Mouse (Mus musculus) forebrain, embryonic 12.5 days (tissue): ENCODE measurements around the gene Pilrb2. TPM values are rescaled to one million over a fixed set of nuclear protein-coding genes. Genes with fewer than 3 reads are reported as not detected.
"Not testable (repeated sequence)": the region's sequence is repeated elsewhere in the genome, so short reads cannot be mapped to it uniquely, and the experiment has no call there.

Experiments
- ATAC-seq: fragments of 200-750 bp; cut with Nextera tagmentation; 2 replicates; pipeline ENCODE4 v1.8.0; 2017; ENCODE audit warnings: moderate TSS enrichment; ENCODE audit not compliant: low FRiP score
- H3K27ac ChIP-seq: fragments of 300-500 bp; sonication (generic); 2 replicates; pipeline ENCODE4 v1.5.1; 2016; ENCODE audit warnings: mild to moderate bottlenecking
- H3K27me3 ChIP-seq: fragments of 300-500 bp; sonication (generic); 2 replicates; pipeline ENCODE4 v1.6.1; 2016; ENCODE audit warnings: mild to moderate bottlenecking
- H3K36me3 ChIP-seq: fragments of 300-500 bp; sonication (generic); replicated peaks from 2 replicates; pipeline ENCODE4 v1.6.1; 2016; ENCODE audit warnings: mild to moderate bottlenecking
- H3K4me1 ChIP-seq: fragments of 300-500 bp; sonication (generic); 2 replicates; pipeline ENCODE4 v1.6.1; 2016
- H3K4me2 ChIP-seq: fragments of 300-500 bp; sonication (generic); 2 replicates; pipeline ENCODE4 v1.6.1; 2016; ENCODE audit warnings: mild to moderate bottlenecking, moderate library complexity
- H3K4me3 ChIP-seq: fragments of 300-500 bp; sonication (generic); replicated peaks from 2 replicates; pipeline ENCODE4 v1.5.1; 2016; ENCODE audit warnings: mild to moderate bottlenecking
- H3K9ac ChIP-seq: fragments of 300-500 bp; sonication (generic); 2 replicates; pipeline ENCODE4 v1.6.1; 2016; ENCODE audit warnings: mild to moderate bottlenecking
- H3K9me3 ChIP-seq: fragments of 300-500 bp; sonication (generic); 2 replicates; pipeline ENCODE4 v1.6.1; 2016
- WGBS: fragments of 180-500 bp; shearing (Covaris S2); methylation state at CpG from one replicate; pipeline ENCODE4 v1.1.7; 2016; 5-methylcytosine and 5-hydroxymethylcytosine counted together
- polyA plus RNA-seq: library from polyadenylated mRNA; unstranded; fragments of >200 nt; fragmentation: Nextera tagmentation; extraction: Ambion mirVana; gene quantifications from 2 replicates; pipeline ENCODE4 v1.2.1, GENCODE M21; 2016

The Pilrb2 gene
- polyA plus RNA-seq, 1 experiment from 2014 or later: not detected

DNA sequence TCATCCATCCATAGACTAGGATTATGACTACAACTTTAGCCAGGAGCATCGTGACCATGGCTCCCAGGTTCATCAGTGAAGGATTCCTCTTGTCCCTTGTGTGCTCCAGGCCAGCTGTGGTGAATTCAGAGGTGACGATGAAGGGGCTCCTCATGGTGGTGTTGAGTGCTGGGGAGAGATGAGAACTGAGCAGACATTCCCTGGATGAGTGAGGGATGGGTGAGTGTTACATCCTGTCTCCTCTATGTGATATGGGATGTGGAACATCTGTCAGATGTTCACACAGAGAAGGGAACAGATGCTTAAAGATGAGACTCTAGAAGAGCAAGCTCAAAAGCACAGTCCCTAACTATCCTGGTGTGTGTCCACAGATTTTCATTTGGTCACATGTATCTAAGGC is 3.0 kb downstream of the Pilrb2 start:
- H3K36me3 ChIP-seq, H3K4me3 ChIP-seq, H3K9me3 ChIP-seq, H3K27me3 ChIP-seq, H3K9ac ChIP-seq, ATAC-seq, H3K4me1 ChIP-seq, H3K27ac ChIP-seq, H3K4me2 ChIP-seq: not testable (repeated sequence)
- WGBS: 72% methylated on average over 2 of the region's 2 CpGs

DNA sequence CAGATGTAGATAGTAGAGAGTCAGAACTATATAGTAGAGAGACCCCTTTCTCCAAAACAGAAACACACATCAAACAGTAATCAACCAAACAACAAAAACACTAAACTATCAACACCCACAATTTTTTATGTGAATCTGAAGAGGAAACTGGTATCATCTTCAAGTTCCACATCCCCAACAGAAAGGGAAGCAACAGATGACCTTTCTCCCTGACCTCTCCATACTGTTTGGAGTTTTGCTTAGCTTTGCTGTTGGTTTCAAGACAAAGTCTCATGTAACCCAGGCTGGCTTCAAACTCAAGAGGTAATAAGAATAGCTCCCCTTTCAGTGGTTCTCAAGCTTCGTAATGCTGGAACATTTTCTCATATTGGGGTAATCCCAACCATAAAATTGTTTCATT is 7.6 kb downstream of the Pilrb2 start:
- not testable (repeated sequence) for H3K27me3 ChIP-seq, H3K27ac ChIP-seq, H3K36me3 ChIP-seq, H3K9me3 ChIP-seq, H3K4me2 ChIP-seq, ATAC-seq, H3K9ac ChIP-seq, H3K4me1 ChIP-seq, H3K4me3 ChIP-seq
- 91% methylated on average over 1 of the region's 1 CpGs for WGBS

DNA sequence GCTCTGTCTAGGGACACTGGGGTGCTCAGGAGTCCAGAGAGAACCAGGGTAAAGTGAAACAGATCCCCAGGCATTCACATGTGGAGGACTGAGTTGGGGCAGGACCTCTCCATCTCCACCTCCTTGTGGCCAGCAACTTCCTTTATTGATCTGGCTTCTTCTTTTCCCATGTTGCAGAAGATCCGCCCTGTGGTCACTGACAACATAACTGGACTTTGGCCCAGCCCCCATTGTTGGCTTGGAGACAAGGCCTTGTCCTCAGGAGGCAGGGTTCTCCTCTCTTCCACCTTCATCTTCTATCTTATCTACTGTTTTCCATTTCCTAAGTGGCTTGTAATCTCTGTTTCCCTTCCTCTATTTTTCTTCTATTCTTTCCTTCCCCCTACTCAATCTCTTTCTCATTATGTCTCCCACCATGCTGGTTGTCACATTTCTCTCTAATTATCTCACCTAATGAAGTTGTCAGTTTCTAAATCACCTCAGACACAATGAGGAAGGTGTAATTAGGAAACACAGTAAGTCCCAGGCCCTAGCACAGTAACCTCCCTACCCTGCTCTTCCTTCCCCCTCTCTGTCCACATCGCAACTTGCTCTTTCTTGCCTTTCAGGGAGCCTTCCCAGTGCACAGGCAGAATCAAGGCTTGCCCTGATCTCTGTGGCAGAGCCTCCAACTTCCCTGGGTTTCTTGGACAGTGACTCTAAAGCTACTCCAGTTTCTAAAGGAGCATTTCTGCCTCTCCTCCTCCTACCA is 13.5 kb downstream of the Pilrb2 start, which contains the start of gene Pilrb1:
Pilrb1 (minus strand) TSS at position 147 of the 751 bp plus-strand sequence.
- H3K4me3 ChIP-seq, ATAC-seq, H3K4me1 ChIP-seq, H3K4me2 ChIP-seq, H3K27ac ChIP-seq, H3K9me3 ChIP-seq, H3K36me3 ChIP-seq, H3K9ac ChIP-seq, H3K27me3 ChIP-seq: not testable (repeated sequence)
- WGBS: 95% methylated on average over 2 of the region's 2 CpGs

DNA sequence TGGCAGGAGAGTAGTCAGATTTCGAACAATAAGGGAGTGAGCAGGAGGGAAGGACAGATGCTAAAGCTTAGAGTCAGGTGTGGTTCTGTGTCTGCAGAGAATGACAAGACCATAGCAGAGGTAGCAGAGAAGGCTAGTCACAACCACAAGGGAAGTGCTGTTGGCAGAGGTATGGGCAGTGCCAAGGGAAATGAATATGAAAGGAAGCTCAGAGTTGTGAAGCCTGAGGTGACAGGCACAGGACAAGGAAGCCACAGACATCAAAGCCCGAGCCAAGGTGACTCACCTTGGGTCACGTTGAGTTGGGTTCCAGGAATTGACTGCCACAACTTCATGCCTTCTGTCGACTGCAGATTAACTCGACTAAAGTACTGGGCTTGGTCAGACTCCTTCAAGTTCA is 14.7 kb downstream of the Pilrb2 start:
- WGBS: 72% methylated on average over 5 of the region's 5 CpGs
- not testable (repeated sequence) for H3K9ac ChIP-seq, H3K27me3 ChIP-seq, H3K4me2 ChIP-seq, H3K9me3 ChIP-seq, ATAC-seq, H3K4me1 ChIP-seq, H3K27ac ChIP-seq, H3K4me3 ChIP-seq, H3K36me3 ChIP-seq

DNA sequence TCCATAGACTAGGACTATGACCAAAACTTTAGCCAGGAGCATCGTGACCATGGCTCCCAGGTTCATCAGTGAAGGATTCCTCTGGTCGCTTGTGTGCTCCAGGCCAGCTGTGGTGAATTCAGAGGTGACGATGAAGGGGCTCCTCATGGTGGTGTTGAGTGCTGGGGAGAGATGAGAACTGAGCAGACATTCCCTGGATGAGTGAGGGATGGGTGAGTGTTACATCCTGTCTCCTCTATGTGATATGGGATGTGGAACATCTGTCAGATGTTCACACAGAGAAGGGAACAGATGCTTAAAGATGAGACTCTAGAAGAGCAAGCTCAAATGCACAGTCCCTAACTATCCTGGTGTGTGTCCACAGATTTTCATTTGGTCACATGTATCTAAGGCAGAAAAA is 16.7 kb downstream of the Pilrb2 start:
- not testable (repeated sequence) for ATAC-seq, H3K36me3 ChIP-seq, H3K27ac ChIP-seq, H3K4me3 ChIP-seq, H3K4me1 ChIP-seq, H3K27me3 ChIP-seq, H3K4me2 ChIP-seq, H3K9me3 ChIP-seq, H3K9ac ChIP-seq
- 90% methylated on average over 3 of the region's 3 CpGs for WGBS

DNA sequence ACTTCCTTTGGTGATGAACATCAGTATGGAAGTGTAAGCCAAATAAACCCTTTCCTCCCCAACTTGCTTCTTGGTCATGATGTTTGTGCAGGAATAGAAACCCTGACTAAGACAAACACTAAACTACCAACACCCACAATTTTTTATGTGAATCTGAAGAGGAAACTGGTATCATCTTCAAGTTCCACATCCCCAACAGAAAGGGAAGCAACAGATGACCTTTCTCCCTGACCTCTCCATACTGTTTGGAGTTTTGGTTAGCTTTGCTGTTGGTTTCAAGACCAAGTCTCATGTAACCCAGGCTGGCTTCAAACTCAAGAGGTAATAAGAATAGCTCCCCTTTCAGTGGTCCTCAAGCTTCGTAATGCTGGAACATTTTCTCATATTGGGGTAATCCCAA is 21.3 kb downstream of the Pilrb2 start:
- 90% methylated on average over 1 of the region's 1 CpGs for WGBS
- H3K9ac ChIP-seq, H3K9me3 ChIP-seq, H3K27ac ChIP-seq, H3K4me1 ChIP-seq, ATAC-seq, H3K4me2 ChIP-seq, H3K36me3 ChIP-seq, H3K27me3 ChIP-seq, H3K4me3 ChIP-seq: not testable (repeated sequence)

DNA sequence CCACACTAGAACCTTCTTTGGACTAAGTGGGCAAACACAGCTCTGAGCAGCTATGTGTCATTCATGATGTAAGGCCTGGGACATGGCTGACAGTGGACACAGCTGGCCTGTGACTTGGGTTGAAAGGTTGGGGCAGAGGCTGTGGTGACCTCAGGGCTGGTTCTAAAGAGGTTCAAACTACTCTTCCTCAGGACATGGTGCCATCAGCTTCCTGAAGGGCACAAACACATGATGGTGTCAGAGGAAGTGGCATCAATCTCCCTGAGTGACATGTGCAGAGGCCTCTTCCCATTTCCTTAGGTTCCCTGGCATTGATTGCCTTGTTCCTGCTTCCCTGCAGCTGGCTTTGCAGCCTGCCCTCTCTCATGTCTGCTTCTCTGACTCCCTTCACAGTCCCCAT is 34.5 kb downstream of the Pilrb2 start:
- H3K4me3 ChIP-seq, H3K27me3 ChIP-seq, H3K27ac ChIP-seq, H3K36me3 ChIP-seq, H3K4me1 ChIP-seq, ATAC-seq, H3K4me2 ChIP-seq, H3K9me3 ChIP-seq, H3K9ac ChIP-seq: not testable (repeated sequence)

DNA sequence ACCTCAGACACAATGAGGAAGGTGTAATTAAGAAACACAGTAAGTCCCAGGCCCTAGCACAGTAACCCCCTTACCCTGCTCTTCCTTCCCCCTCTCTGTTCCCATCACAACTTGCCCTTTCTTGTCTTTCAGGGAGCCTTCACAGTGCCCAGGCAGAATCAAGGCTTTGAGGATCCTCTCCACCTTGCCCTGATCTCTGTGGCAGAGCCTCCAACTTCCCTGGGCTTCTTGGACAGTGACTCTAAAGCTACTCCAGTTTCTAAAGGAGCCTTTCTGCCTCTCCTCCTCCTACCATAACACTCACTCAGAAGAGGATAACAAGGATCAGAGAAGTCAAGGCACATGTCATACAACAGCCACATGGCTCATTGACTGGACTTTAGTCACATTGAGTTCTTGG is 35.0 kb downstream of the Pilrb2 start:
- no peaks in the 10 kb centered on the region for H3K4me1 ChIP-seq
- no peaks in the 10 kb centered on the region for H3K36me3 ChIP-seq
- H3K27me3 ChIP-seq: no peaks in the 10 kb centered on the region
- no peak for ATAC-seq
- no peaks in the 10 kb centered on the region for H3K9me3 ChIP-seq
- H3K4me3 ChIP-seq: no peak overlapping the region
- H3K9ac ChIP-seq: no peak overlapping the region
- H3K27ac ChIP-seq: no peak overlapping the region
- no peak overlapping the region for H3K4me2 ChIP-seq

DNA sequence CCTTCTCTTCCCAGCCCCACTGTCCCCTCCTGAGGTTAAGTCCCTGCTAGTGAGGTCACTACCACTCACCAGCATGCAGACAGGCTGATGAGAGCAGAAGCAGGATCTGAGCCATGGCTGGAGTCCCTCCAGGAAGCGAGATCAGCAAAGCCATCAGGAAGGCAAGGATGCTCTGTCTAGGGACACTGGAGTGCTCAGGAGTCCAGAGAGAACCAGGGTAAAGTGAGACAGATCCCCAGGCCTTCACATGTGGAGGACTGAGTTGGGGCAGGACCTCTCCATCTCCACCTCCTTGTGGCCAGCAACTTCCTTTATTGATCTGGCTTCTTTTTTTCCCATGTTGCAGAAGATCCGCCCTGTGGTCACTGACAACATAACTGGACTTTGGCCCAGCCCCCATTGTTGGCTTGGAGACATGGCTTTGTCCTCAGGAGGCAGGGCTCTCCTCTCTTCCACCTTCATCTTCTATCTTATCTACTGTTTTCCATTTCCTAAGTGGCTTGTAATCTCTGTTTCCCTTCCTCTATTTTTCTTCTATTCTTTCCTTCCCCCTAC is 35.6 kb downstream of the Pilrb2 start, which contains the start of gene Pilra:
Pilra (minus strand) TSS at position 316 of the 555 bp plus-strand sequence.
- H3K9me3 ChIP-seq, H3K27me3 ChIP-seq, H3K36me3 ChIP-seq, H3K4me3 ChIP-seq, ATAC-seq, H3K4me1 ChIP-seq, H3K4me2 ChIP-seq, H3K27ac ChIP-seq, H3K9ac ChIP-seq: not testable (repeated sequence)
- 66% methylated on average over 2 of the region's 2 CpGs for WGBS

DNA sequence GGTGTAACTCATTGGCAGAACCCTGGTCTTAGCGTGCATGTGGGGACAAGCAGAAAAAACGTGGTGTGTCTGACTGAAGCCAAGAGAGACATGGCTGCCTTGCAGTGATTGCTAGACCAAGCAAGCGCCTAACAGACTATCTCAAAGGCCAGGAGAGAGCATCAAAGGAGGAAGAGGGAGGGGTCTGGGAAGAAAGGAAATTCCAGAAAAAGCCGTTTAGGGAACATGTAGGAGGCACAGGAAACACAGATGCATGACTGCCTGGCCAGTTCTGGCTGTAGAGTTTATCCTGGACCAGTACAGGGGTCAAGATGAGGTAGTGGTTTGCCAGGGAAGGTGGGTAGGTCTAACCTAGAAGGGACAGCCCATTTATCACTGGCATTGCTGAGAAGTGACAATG is 38.1 kb downstream of the Pilrb2 start:
- no peak overlapping the region for H3K4me2 ChIP-seq
- WGBS: 58% methylated on average over 4 of the region's 4 CpGs
- H3K27me3 ChIP-seq: no peaks in the 10 kb centered on the region

DNA sequence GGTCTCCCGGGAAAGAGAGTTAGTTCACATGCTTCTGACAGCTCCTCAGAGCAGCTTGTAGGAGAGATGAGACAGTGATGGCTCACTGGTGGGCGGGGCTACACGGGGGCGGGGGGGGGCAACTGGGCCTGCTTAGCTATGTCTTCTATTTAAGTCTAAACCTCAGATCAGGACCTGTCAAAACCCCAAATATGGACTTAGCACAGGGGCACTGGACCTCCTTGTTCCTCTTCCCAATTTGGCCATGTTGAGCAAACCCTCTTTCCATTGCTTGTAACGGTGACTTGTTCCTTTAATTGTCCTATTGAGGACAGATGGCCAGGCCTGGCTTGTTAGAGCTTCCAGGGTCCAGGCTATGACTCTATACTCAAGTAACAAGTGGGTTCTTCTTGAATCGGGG is 40.1 kb downstream of the Pilrb2 start:
- H3K4me3 ChIP-seq: no peak overlapping the region
- 77% methylated on average over 4 of the region's 6 CpGs for WGBS
- no peaks in the 10 kb centered on the region for H3K9me3 ChIP-seq
- no peak overlapping the region for H3K27ac ChIP-seq
- ATAC-seq: no peak
- no peak overlapping the region for H3K9ac ChIP-seq
- no peaks in the 10 kb centered on the region for H3K27me3 ChIP-seq
- no peak overlapping the region for H3K4me2 ChIP-seq
- no peaks in the 10 kb centered on the region for H3K4me1 ChIP-seq
- no peaks in the 10 kb centered on the region for H3K36me3 ChIP-seq

More for the DNA sequence above, 38.1 kb downstream of the Pilrb2 start:
- Histone ChIP-seq H3K27ac (no peak overlapping the region), H3K9ac (no peak overlapping the region), H3K9me3 (no peaks in the 10 kb centered on the region), H3K4me3 (no peak overlapping the region), H3K36me3 (no peaks in the 10 kb centered on the region), H3K4me1 (no peaks in the 10 kb centered on the region)
- no peak for ATAC-seq

DNA sequence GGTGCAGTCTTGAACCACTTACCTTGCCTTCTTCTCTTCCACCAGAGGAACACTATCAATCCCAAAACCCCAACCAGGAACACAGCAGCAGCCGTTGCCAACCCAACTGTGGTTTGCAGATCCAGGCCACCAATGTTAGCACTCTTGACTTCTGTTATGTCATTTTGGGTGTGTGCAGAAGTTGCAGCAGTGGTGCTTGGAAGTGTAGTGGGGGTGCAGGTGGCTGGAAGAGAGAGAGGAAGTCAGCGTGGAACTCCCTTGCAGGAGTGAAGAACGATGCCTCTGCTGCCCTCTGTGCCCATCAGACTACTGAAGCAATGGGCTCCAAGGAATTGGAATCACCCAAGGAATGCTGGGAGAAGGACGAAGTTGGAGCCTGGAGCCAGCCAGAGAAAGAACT is 40.5 kb downstream of the Pilrb2 start:
- H3K4me3 ChIP-seq: no peak overlapping the region
- H3K27ac ChIP-seq: no peak overlapping the region
- H3K4me2 ChIP-seq: no peak overlapping the region
- H3K9ac ChIP-seq: no peak overlapping the region
- no peaks in the 10 kb centered on the region for H3K4me1 ChIP-seq
- WGBS: 94% methylated on average over 4 of the region's 4 CpGs
- no peaks in the 10 kb centered on the region for H3K36me3 ChIP-seq
- ATAC-seq: no peak
- no peaks in the 10 kb centered on the region for H3K27me3 ChIP-seq
- H3K9me3 ChIP-seq: no peaks in the 10 kb centered on the region

DNA sequence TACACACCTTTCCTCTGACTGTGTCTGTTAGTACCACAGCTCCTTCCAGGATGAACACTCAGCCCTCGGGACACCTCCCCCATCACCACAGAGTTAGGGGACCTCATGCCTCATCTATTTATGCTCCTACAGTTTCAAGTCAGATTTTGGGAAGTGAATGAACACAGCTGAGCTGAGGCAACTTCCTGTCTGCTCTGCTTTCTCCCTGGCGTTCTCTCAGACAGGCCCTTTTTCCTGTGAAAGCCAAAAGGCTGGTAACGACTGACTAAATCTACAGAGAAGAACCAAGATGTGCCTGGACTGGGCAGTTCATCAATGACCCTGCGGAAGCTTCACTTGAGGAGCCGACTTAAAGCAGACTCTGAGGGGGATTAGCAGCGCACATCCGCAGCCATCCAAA is 41.4 kb downstream of the Pilrb2 start:
- H3K4me2 ChIP-seq: no peak overlapping the region

More for the DNA sequence above, 41.4 kb downstream of the Pilrb2 start:
- no peak for ATAC-seq
- WGBS: 85% methylated on average over 7 of the region's 7 CpGs
- no peaks in the 10 kb centered on the region for H3K36me3 ChIP-seq
- no peak overlapping the region for H3K9ac ChIP-seq
- H3K27ac ChIP-seq: no peak overlapping the region
- no peak overlapping the region for H3K4me3 ChIP-seq
- H3K9me3 ChIP-seq: no peaks in the 10 kb centered on the region
- H3K4me1 ChIP-seq: no peaks in the 10 kb centered on the region
- H3K27me3 ChIP-seq: no peaks in the 10 kb centered on the region
